Mouse (Mus musculus) c-Kit-negative CD71-positive TER-119-positive erythroid progenitor cells, embryonic 14.5 days (primary cell): Measurements from ENCODE around the gene Nudt19.
"Not testable (repeated sequence)": the region's sequence is repeated elsewhere in the genome, so short reads cannot be mapped to it uniquely, and the experiment has no call there.

ENCODE experiments used
- DNase-seq: peaks from one replicate; pipeline ENCODE4 v3.0.0-alpha.2; 2013; ENCODE audit warnings: low read depth, low spot score

Nudt19 gene

GRCm38 (mm10) chr7:35565965-35566364, 9.9 kb upstream of the Nudt19 start:
- not testable (repeated sequence) for DNase-seq

- not testable (repeated sequence) for DNase-seq
Observed at GRCm38 (mm10) chr7:35564872-35565271, 8.8 kb upstream of the Nudt19 start.

GRCm38 (mm10) chr7:35564067-35564865, 8.2 kb upstream of the Nudt19 start:
- no peak for DNase-seq

- no peak for DNase-seq
Observed at GRCm38 (mm10) chr7:35563071-35563470, 7.0 kb upstream of the Nudt19 start.

GRCm38 (mm10) chr7:35559838-35560237, 3.7 kb upstream of the Nudt19 start:
- DNase-seq: no peak

- DNase-seq: no peak
Observed at GRCm38 (mm10) chr7:35558681-35559080, 2.6 kb upstream of the Nudt19 start.

- DNase-seq: peak; percentile 44
Observed at GRCm38 (mm10) chr7:35557577-35557976, 1.5 kb upstream of the Nudt19 start.

GRCm38 (mm10) chr7:35556905-35557304, 801 bp upstream of the Nudt19 start:
- peak; percentile 73 for DNase-seq

- DNase-seq: peak; percentile 76
Observed at GRCm38 (mm10) chr7:35555224-35556204, 590 bp downstream of the Nudt19 start.

GRCm38 (mm10) chr7:35554605-35555175, 1.4 kb downstream of the Nudt19 start:
- DNase-seq: no peak

GRCm38 (mm10) chr7:35553751-35554604, 2.1 kb downstream of the Nudt19 start:
- peak; percentile 66 for DNase-seq

GRCm38 (mm10) chr7:35545881-35546280, 10.2 kb downstream of the Nudt19 start:
- DNase-seq: peak; percentile 56

GRCm38 (mm10) chr7:35537562-35537961, 18.5 kb downstream of the Nudt19 start, which contains the start of gene Tdrd12:
TSS of gene Tdrd12 (minus strand) at chr7:35537745.
- DNase-seq: no peak

- no peak for DNase-seq
Observed at GRCm38 (mm10) chr7:35535750-35536512, 20.2 kb downstream of the Nudt19 start.

- not testable (repeated sequence) for DNase-seq
Observed at GRCm38 (mm10) chr7:35530544-35530943, 25.6 kb downstream of the Nudt19 start.

- DNase-seq: no peak
Observed at GRCm38 (mm10) chr7:35530026-35530425, 26.1 kb downstream of the Nudt19 start.

- DNase-seq: no peak
Observed at GRCm38 (mm10) chr7:35526795-35527194, 29.3 kb downstream of the Nudt19 start.

GRCm38 (mm10) chr7:35501995-35502394, 54.1 kb downstream of the Nudt19 start:
- DNase-seq: no peak

GRCm38 (mm10) chr7:35497516-35497915, 58.6 kb downstream of the Nudt19 start:
- no peak for DNase-seq
